Mouse (Mus musculus) large intestine, adult 2 months (tissue): ENCODE results near the gene Cfap61. TPM values are rescaled to one million over a fixed set of nuclear protein-coding genes. Genes with fewer than 3 reads are reported as not detected.

Experiments used
- DNase-seq: peaks from one replicate; pipeline ENCODE4 v3.0.0-alpha.2; 2012; ENCODE audit warnings: low read depth, low spot score
- WGBS: fragments of 180-500 bp; shearing (Covaris S2); methylation state at CpG from one replicate; pipeline ENCODE4 v1.1.7; 2018; 5-methylcytosine and 5-hydroxymethylcytosine counted together
- polyA plus RNA-seq: library from polyadenylated mRNA; depleted of rRNA; stranded (reverse); fragments of >200 nt; gene quantifications from 2 replicates; pipeline ENCODE4 v1.2.3, GENCODE M21; 2012

Cfap61 gene
- polyA plus RNA-seq, 1 experiment = 0.17 TPM

DNA sequence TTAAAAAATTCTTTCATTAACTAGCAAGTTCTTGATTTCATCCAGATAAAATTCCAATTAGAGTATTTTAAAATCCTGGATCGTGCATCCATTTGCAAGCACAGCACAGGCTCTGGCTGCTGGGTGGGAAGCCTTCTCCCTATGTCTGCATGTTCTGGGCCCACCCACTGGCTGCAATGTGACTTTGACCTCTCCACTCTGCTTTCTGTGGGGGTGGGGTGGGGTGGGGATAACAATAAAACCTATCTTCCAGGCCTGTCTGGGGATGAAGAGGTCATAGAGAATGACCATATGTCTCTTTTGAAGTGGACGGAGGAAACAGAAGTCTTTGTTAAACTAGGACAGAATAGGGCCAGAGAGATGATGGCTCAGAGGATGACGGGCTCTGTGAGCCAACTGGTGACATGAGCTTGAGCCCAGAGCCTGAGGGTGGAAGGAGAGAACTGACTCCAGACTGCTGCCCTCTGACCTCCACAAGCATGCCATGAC lies 183.4 kb downstream of the Cfap61 start:
- DNase-seq = no peak

DNA sequence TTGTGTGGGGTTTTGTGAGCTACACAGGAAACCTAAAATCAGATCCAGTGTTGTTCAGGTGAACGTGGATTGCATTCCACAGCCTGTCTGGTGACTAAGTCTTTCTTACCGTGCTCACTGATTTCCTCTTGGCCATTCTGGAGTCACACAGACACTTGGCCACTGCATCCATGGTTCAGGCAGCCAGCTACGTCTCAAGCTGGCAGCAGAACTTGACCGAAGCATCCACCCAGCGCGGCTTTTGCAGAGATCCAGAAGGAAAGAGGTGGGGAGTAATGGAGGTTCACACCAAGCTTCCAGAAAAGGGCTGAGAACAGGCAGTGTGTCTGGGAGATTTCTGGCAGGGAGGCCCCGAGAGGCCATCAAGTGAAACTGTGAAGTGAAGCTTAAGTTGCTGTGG lies 187.0 kb downstream of the Cfap61 start:
- no peak for DNase-seq
- 83% methylated on average over 7 of the region's 7 CpGs for WGBS

More for the DNA sequence above, 183.4 kb downstream of the Cfap61 start:
- WGBS = 51% methylated on average over 3 of the region's 3 CpGs

DNA sequence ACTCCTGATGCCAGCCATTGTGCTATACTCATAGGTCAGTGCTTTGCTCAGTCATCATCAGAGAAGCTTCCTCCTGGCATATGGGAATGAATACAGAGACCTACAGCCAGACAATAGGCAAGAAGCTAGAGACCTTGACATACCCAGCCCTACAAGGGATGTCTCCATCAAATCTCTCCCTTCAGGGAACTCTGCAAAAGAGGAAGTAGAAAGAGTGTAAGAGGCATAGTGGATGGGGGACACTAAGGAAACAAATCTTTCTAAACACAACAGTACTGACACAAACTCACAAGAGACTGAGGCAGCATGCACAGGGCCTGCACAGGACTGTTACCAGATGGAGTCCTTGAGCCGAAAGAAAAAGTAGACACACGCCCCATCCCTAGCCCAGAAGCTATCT lies 190.5 kb downstream of the Cfap61 start:
- 89% methylated on average over 2 of the region's 2 CpGs for WGBS
- DNase-seq = no peak

DNA sequence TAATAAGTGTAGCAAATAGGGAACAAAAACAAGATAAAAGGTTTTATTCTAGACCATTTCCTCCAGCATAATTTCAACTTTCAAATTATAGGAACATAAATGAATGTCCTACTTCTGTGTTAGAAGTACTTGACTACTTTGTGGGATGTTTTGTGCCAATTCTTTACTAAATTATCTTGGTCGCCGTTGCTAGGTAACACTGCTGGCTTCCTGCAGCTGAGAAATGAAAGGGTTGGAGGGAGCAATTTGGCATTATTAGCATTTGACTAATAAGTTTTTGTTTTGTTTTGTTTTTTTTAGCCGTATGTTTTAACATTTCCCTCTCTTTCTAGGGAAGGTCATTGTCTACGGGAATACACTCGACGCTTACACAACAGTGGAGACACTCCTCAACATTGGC lies 194.0 kb downstream of the Cfap61 start:
- WGBS = 88% methylated on average over 6 of the region's 6 CpGs
- no peak for DNase-seq

DNA sequence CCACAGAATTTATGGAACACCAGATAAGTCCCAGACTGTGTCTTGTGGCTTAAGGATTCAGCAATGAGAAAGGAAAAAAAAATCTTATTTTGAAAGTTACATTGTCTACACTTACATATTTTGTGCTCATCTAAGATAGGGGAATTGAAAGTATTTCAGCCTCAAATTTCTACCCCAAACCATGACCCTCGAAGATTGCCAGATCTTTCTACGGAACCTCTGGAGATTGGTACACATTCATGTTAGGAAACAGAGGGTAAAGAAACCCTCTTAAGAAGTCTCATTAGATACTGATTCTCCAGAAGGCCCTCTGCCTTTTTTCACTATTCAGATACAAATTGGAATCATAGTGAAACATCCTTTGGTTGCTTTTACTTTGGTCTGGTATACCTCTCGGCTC lies 195.9 kb downstream of the Cfap61 start:
- 89% methylated on average over 3 of the region's 3 CpGs for WGBS
- DNase-seq = no peak

DNA sequence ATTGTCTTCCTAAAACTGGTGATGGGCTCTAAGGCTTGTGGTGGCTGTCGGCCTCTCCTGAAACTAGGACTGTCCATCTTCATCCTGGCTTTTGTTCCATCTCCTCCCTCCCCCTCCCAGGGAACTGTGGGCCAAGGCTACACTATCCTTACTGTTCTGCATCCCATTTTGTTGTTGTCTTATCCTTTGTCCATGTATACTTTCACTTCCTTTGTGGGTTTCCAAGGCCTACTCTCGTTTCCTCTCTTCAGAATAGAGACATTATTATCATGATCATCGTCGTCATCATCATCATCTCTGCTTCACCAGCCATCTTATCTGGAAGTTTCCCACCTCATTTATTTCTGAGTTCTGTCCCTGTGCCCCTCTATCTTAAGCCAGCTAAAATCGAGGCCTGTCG lies 199.7 kb downstream of the Cfap61 start:
- no peak for DNase-seq
- WGBS = 76% methylated on average over 6 of the region's 6 CpGs

DNA sequence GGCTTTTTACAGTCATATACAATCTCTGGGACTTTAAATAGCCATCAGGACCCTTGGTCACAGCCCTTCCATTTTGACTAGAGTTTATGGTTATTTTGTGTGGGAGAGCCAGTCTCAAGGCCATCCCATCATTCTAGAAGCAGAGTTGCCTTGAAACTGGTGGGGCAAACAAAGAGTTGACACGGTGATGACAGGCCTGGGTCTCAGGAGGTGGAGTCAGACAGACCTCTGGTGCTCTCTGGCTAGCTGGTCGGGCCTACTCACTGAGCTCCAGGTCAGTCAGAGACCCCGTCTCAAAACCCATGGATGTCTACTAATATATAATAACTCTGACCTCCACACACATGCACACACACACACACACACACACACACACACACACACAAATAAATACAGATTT lies 206.1 kb downstream of the Cfap61 start:
- DNase-seq = no peak
- WGBS = 77% methylated on average over 3 of the region's 3 CpGs

DNA sequence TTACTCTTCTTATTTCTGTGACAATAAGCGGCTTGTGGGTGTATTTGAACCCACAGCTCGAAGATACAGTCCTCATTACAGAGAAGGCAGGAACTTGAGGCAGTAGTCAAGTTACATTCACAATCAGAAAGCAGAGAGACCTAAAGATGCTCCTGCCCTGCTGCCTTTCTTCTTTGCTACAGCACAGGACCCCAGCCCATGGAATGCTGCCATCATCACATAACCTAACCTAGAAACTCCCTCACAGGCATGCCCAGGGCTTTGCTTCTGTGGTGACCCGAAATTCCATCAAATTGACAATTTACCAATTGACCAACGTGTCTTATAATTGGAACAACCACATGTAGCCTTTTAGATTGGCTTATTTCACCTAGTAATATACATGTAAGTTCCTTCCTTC lies 212.7 kb downstream of the Cfap61 start:
- 81% methylated on average over 4 of the region's 4 CpGs for WGBS
- no peak for DNase-seq

DNA sequence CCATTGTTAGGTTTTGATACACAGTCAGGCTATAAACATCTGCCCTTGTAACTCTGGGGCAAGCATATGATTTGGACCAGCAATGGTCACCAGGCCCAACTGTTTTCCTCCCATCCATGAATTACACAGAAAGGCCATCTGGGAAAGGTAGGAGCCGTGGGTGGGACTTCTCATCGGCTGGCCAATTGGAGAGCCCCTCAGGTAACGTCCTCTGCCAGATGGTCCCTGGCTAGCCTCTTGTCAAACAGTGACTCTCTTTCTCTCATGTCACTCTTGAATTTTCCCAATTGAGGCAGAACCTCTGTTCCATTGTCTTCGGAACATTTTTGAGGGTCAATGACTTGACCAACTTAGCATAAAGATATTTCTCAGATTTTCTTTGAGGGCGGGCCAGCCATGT lies 213.2 kb downstream of the Cfap61 start:
- no peak for DNase-seq
- WGBS = 90% methylated on average over 5 of the region's 5 CpGs

DNA sequence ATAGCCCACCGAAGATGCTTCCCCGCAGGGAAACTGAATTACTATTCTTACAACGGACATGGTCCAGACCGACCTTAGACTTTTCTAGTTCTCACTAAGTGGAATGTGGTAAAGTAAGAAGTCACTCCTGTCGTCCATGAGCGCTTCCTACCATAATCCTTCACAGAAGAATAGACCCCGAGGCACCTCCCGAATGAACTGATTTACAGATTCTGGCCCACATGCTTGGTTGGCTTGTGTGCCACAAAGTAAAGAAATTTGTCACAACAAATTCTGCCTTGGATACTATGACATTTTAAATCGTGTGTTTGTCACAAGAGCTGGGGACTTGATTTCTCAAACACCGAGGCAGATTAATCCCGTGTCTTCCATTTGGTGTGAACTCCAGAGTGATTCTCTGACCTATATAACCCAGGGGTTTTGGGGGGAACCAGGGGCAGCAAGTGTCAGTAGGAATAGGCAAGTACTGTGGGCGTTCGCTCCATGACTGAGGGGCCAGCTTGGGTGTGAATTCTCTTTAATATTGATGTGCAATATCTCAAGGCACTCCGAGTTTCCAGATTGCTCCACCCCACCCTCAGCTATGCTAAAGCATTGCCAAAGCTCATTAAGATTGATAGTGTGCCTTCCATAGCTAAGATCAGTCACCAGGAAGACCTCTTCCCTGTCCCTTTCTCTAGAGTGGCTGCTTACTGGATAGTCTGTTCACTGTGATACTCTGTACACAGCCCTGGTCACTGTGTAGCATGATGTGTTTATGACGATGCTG lies 214.8 kb downstream of the Cfap61 start:
- WGBS = 90% methylated on average over 15 of the region's 15 CpGs
- no peak for DNase-seq

DNA sequence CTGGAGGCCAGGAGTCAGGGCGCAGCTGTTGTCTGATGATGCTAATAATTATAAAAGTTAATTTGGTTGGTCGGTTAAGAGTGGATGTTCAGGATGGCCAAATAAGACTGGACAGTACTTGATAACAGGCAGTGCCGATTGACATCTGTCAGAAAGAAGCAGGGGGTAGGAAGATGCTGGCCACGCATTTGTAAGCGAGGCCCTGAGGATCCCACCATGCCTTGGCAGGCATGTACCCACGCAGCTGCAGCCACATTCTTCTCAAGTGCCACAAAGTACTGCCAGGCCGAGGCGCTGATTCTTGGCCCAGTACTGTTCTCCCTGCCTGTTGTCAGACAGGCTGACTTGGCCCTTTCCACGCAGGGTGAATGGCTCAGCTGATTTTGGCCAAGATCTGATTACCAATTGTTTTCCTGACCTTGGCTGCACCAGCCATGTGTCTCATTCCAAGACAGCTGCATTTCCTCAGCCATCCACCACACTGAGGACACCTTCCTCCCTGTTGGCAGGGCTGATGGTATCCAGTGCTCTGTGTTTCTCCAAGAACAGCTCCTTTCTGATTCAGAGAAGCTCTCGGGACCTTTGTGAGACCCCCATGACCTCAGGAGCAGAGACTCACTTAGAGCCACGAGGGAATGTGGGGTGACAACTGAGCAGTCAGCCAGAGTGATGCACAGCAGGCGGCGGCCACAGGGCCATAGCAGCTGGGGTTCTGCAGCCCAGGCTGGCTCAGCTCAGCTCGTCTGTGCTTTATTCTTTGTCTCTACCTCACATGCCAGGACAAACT lies 233.6 kb downstream of the Cfap61 start:
- 73% methylated on average over 14 of the region's 14 CpGs for WGBS
- no peak for DNase-seq

DNA sequence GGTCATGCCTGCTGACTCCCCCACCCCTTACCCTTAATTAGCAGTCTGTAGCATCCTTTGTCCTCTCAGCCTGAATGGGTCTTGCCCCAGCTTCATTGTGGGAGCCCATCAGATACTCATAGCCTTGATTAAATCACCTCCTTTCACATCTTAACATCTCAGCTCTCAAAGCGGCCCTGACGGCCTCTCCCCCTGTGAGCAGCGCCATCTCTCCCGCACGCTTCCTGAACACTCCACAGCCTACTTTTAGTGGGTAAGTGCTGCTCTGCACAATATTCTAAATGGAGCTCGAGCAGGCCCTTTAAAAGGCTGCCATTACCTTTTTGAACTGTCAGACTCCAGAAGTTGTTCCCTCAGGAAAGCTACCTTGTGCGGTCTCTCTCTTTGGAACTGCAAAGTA lies 234.9 kb downstream of the Cfap61 start:
- no peak for DNase-seq
- WGBS = 82% methylated on average over 7 of the region's 7 CpGs

DNA sequence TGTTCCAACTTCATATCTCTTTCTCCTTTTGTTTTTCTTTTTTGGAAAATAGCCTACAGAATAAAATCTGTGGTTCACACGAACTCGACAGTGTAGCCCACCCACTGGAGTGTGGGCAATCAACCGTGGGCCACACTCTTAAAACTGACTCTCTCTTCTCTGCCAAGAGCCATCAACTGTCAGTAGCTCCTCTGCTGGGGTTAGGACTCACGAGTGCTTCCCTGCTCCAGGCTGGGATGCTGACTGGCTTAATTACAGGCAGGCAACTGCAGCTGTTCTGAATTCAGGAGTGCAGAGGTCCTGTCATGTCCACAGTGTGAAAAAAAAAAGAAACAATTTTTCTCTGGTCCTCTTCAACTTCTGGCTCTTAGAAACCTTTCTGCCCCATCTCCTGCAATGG lies 237.5 kb downstream of the Cfap61 start:
- WGBS = 55% methylated on average over 4 of the region's 4 CpGs
- no peak for DNase-seq

DNA sequence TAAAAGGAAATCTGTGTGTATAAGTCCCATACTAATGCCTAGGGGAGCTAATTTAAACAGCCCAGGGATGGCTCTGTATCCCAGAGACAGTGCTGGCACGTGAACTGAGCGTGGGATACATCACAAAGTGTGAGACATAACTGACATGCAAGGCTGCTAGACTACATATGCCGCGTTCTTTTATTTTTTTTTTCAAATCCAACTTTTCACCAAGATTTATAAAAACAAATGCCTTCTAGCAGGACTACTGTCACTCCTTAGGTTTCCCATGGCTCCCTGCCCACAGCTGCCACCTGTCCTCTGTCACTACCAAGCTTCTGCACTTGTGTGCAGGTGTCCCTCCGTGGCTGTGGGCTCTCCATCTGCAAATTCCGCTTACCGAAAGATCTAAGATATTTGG lies 239.6 kb downstream of the Cfap61 start:
- WGBS = 78% methylated on average over 7 of the region's 7 CpGs

DNA sequence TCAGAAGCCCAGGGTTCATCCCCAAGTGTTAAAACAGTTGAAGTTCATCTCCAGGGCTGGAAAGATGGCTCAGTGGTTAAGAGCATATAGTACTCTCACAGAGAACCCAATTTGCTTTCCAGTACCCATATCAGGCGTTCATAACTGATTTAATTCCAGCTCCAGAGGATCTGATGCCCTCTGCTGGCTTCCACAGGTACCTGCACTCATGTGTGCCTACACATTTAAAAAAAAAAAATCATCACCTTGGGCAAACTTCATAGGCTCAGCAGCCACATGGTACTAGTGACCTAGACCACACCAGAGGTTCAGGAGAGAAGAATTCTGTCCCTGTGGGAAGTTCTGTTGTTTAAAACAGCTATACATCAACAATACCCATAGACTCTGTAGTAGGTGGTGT lies 244.1 kb downstream of the Cfap61 start:
- 61% methylated on average over 1 of the region's 1 CpGs for WGBS
- no peak for DNase-seq

More for the DNA sequence above, 239.6 kb downstream of the Cfap61 start:
- no peak for DNase-seq

DNA sequence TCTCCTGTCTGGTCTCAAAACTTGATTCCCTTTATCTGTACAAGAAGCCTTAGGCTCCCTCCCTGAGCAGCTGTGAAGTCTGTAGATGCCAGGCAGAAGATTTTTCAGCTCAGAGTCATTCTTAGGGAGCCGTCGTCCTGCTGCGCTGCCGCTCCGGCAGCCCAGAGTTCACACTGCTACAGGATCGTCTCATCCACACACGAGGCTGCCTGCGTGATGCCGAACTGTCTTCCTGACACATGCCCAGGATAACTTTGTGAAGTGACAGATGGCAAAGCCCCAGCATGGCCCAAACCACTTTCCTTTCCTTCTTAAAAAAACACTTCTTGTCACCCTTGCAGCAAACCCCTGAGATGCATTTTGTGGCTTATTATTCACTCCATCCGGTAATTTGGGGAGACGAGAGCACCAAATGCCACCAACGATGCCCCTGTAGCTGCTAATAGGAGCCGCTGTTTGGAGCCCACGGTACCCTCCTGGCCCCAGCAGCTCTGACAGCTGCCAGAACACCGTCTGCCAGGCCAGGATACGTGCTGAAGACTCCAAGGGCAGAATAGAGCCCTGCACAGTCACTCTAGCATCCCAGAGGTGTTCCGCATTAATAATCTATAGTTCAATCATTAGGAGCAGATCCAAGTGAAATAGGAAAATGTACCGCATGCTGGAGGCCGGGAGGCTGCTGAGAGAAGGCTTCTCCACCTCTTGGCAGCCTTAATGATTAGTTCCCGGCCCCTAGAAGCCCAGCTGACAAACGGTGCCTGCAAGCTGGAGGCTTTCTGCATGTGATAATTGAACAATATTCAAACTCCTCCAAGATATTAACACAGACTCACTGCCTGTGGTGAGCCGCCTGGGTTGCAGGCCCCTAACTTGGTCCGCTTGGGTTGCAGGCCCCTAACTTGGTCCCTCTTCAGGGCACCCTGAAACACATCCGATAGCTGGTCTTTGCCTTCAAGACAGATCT lies 249.5 kb downstream of the Cfap61 start:
- WGBS = 84% methylated on average over 24 of the region's 24 CpGs
- no peak for DNase-seq

DNA sequence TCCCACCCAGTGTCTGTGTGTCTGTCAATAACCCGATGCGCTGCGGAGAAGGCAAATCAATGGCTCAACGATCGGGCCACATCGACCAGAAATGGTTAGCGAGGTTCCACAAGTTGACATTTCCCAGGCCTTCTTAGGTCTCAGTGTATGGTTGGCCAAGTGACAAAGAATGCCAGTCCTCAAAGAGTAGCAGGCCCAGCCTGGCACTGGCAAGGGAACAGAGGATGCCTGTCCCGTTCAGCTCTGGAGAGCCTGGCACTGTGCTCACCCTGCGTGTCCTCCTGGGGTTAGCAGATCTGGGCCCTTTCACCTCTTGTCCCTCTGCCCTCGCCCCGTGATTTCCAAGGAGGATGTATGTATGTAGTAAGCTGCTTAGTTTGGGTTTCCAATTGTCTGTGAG lies 261.5 kb downstream of the Cfap61 start:
- 86% methylated on average over 11 of the region's 11 CpGs for WGBS
- no peak for DNase-seq

DNA sequence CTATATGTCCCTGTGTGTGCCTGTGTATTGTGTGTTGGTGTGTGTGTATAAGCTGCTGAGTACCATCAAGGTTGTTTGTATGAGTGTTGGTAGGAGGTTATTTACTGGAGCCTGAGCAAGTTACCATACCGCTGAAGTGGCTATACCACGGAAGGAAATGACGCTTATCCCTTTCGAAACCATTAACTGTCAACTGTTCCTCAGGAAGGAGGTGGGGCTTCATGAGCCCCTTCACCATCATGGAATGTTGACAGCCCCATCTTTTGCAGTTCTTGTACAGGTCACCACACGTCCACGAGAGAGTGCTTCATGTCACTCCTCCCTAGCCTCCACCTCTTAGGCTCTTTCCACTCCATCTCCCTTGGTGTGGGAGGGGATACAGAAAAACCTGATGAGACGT lies 263.4 kb downstream of the Cfap61 start:
- no peak for DNase-seq
- WGBS = 65% methylated on average over 7 of the region's 7 CpGs

DNA sequence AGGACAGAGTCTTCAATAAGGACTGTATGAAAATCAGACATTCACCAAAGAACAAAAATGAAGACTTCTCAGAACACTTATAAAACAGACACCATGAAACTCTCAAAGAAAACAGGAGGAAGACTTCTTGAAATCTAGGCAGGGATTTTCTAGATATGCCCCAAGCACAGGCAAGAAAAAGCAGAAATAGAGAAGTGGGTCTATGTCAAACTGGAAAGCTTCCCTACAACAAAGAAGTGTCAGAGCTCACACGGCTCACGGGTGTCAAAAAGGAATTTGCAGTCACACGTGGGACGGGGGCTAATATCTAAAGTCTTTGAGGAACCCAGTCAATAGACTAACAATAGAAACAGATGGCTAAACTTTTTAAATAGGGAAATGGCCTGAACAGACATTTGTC lies 276.4 kb downstream of the Cfap61 start:
- DNase-seq = no peak
- 68% methylated on average over 4 of the region's 4 CpGs for WGBS

DNA sequence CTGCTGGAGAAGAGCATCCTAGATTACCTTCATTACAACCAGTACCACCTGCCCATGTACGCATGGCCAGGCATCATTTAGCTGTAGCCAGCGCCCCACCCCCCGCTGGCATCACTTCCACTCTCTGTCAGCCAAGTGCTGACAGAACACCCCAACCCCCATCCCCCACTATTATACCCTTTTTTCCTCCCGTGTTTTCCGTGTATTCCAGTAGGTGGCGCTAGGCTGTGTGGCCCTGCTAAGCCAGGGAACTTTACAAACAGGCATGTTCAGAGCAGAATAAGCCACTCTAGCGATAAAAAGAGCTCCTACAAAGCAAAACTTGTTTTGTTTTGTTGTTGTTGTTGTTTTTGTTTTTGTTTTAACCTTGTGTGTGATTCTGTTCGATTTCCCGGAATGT lies 280.1 kb downstream of the Cfap61 start:
- WGBS = 2% methylated on average over 9 of the region's 9 CpGs
- no peak for DNase-seq
